Mouse (Mus musculus) left cerebral cortex, postnatal 14 days (tissue): ENCODE results near the gene Nkd2. TPM values are rescaled to one million over a fixed set of nuclear protein-coding genes. Genes with fewer than 3 reads are reported as not detected.

Source experiments
- total RNA-seq, 2 experiments: library from RNA; stranded (reverse); gene quantifications; 2 replicates each; pipeline ENCODE4 v1.2.3; 2021

The Nkd2 gene
- total RNA-seq, 2 experiments from 2014 or later = 3.7 to 4.9 TPM

Other genes starting within 250 kb of the Nkd2 start
- 100 to 1,000 TPM; 121 to 131 TPM for gene Clptm1l, start 243.6 kb downstream of the Nkd2 start, total RNA-seq
- 1 to 10 TPM; 2.3 to 2.9 TPM for gene Tert, start 220.7 kb downstream of the Nkd2 start, total RNA-seq
- gene Slc6a18, start 169.6 kb downstream of the Nkd2 start, total RNA-seq = not detected
- under 1 TPM in 1 of 2 experiments, not detected in 1; 0.09 TPM for gene Slc6a19, start 142.8 kb downstream of the Nkd2 start, total RNA-seq
- gene Slc12a7, start 114.5 kb downstream of the Nkd2 start, total RNA-seq = 1 to 10 TPM; 4.9 to 5.4 TPM
- 1 to 10 TPM in 1 of 2 experiments, under 1 TPM in 1; 0.61 to 1.3 TPM for gene Trip13, start 90.2 kb upstream of the Nkd2 start, total RNA-seq
- gene Brd9, start 90.2 kb upstream of the Nkd2 start, total RNA-seq = 10 to 100 TPM; 80.4 to 83.4 TPM
- gene Zdhhc11, start 116.2 kb upstream of the Nkd2 start, total RNA-seq = not detected
- gene Tppp, start 161.8 kb upstream of the Nkd2 start, total RNA-seq = 100 to 1,000 TPM; 230 to 250 TPM
- 1 to 10 TPM; 1.1 to 2.0 TPM for gene Cep72, start 214.7 kb upstream of the Nkd2 start, total RNA-seq